ENCODE assay signal across 8 mouse cellular contexts in the genomic region with DNA sequence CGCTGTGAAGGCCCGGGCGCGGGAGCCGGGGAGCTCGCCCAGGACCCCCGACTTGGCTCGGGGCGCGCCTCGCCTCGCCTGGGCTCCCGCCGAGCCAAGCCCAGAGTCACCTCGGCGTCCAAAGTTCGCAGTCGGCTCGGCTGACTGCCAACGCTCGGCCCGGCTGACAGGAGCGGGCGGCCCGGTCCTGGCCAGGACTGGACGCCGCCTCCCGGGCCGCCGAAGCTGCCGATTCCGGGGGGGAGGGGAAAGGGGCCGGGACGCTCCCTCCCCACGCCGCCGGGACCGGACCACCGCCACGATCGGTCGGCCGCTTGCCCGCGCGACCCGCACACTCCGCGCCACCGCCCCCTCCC. TPM values are rescaled to one million over a fixed set of nuclear protein-coding genes. Genes with fewer than 3 reads are reported as not detected.
DNase-seq lines count a peak whose midpoint lies in the region; ATAC-seq lines count a peak whose summit lies in the region.

No protein-coding gene starts in this region.

- peak; percentile 1; the same call in 1 of the 2 replicates for ATAC-seq in granulocyte monocyte progenitor cell, adult 5-6 weeks (replicated peaks; ENCODE audit: poor library complexity, severe bottlenecking)

- WGBS in midbrain, embryonic 10.5 days = under 1% methylated on average over 50 of the region's 50 CpGs

- H3K4me1 ChIP-seq in midbrain, embryonic 10.5 days = peaks cover 27% of the 10 kb centered on the region

- H3K27ac ChIP-seq in midbrain, embryonic 10.5 days (replicated peaks) = peak overlapping the region; percentile 99

- peak overlapping the region; percentile 96 for H3K4me3 ChIP-seq in midbrain, embryonic 10.5 days

- H3K27me3 ChIP-seq in midbrain, embryonic 10.5 days (ENCODE audit: low read depth, poor library complexity, severe bottlenecking) = no peaks in the 10 kb centered on the region

- no peaks in the 10 kb centered on the region for H3K9me3 ChIP-seq in midbrain, embryonic 10.5 days (replicated peaks)

- H3K36me3 ChIP-seq in midbrain, embryonic 10.5 days = peaks cover 14% of the 10 kb centered on the region

- DNase-seq in adrenal gland, postnatal 10 days = peak; percentile 90
- DNase-seq in adrenal gland, adult (ENCODE audit: inconsistent age in 2 of 2, low spot score in 1 of 2) = no peak
- peak; percentile 88 to 92 for DNase-seq in adrenal gland, postnatal 36 days
- peak; percentile 93 for DNase-seq in kidney, postnatal 10 days
- no peak for DNase-seq in midbrain, embryonic 10.5 days (ENCODE audit: low spot score)
- DNase-seq in layer of hippocampus, postnatal 36 days = no peak
- DNase-seq in embryo, embryonic 9.5 days (ENCODE audit: extremely low spot score) = no peak

RNA-seq across cellular contexts. Expression of a gene that starts 0.3 kb away (rescaled TPM):
- 10 to 100 TPM; 87.1 to 99.7 TPM for total RNA-seq in adrenal gland, postnatal 10 days (2021)
- 10 to 100 TPM; 92.7 to 98.6 TPM for total RNA-seq in adrenal gland, postnatal 36 days (2021)
- total RNA-seq in granulocyte monocyte progenitor cell, adult 5-6 weeks (2014; fragmentation: Nextera tagmentation) = 97.5 and 97.9 TPM in 2 replicates
- 106 and 114 TPM in 2 replicates for total RNA-seq in granulocyte monocyte progenitor cell, adult 5-6 weeks (2017)
- 71.3 and 79.7 TPM in 2 replicates for polyA plus RNA-seq in midbrain, embryonic 10.5 days (2016; fragmentation: Nextera tagmentation; extraction: Ambion mirVana)
- total RNA-seq in layer of hippocampus, postnatal 36 days (2021) = 10 to 100 TPM; 82.0 to 89.2 TPM

Comparison
In these comparisons a context has a peak if more than half of its experiments do, and no peak if none do; other contexts are left out.
1. DNase-seq: peak in adrenal gland, postnatal 10 days (single experiment), adrenal gland, postnatal 36 days (2 of 2) and kidney, postnatal 10 days (single experiment); none in adrenal gland, adult (0 of 2), midbrain, embryonic 10.5 days (single experiment), layer of hippocampus, postnatal 36 days (0 of 2) and embryo, embryonic 9.5 days (single experiment).